Mouse (Mus musculus): ENCODE data around the gene Atp2c1. TPM values are rescaled to one million over a fixed set of nuclear protein-coding genes. Genes with fewer than 3 reads are reported as not detected.

Gene Atp2c1
- polyA plus RNA-seq (2016; fragmentation: Nextera tagmentation; extraction: Ambion mirVana) = 65.1 and 65.8 TPM in 2 replicates

GRCm38 (mm10) chr9:105527219-105527618 lies at the start of gene Atp2c1:
TSS of gene Atp2c1 (minus strand) at chr9:105527319.
- H3K4me3 ChIP-seq = no peak within 1 kb of the TSS
- DNase-seq (ENCODE audit: low spot score) = no peak
- WGBS = 85% methylated on average over 12 of the region's 12 CpGs
- H3K36me3 ChIP-seq = no peaks in the 10 kb centered on the region
- no peaks in the 10 kb centered on the region for H3K9me3 ChIP-seq
- no peaks in the 10 kb centered on the region for H3K27me3 ChIP-seq (ENCODE audit: insufficient read depth, poor library complexity, severe bottlenecking)
- no peak within 1 kb of the TSS for H3K27ac ChIP-seq
- peaks cover 29% of the 10 kb centered on the region for H3K4me1 ChIP-seq

GRCm38 (mm10) chr9:105557452-105557851 lies 30.3 kb upstream of the Atp2c1 start:
- Histone ChIP-seq H3K4me1 (peaks cover 13% of the 10 kb centered on the region), H3K36me3 (no peaks in the 10 kb centered on the region), H3K27ac (no peak overlapping the region), H3K4me3 (no peak overlapping the region), H3K9me3 (no peaks in the 10 kb centered on the region), H3K27me3 (ENCODE audit: insufficient read depth, poor library complexity, severe bottlenecking) (no peaks in the 10 kb centered on the region)
- WGBS = 88% methylated on average over 5 of the region's 5 CpGs
- DNase-seq (ENCODE audit: low spot score) = no peak

- Histone ChIP-seq H3K27me3 (ENCODE audit: insufficient read depth, poor library complexity, severe bottlenecking) (no peaks in the 10 kb centered on the region), H3K9me3 (no peaks in the 10 kb centered on the region), H3K4me1 (peaks cover 19% of the 10 kb centered on the region), H3K4me3 (no peak overlapping the region), H3K36me3 (no peaks in the 10 kb centered on the region), H3K27ac (no peak overlapping the region)
- DNase-seq (ENCODE audit: low spot score) = no peak
- WGBS = 73% methylated on average over 8 of the region's 8 CpGs
Measured at GRCm38 (mm10) chr9:105556141-105556735, 29.1 kb upstream of the Atp2c1 start.

- H3K27ac ChIP-seq = peak overlapping the region; percentile 42; the same call in 1 of the 2 replicates
- H3K4me3 ChIP-seq = peak overlapping the region; percentile 50
- H3K27me3 ChIP-seq (ENCODE audit: insufficient read depth, poor library complexity, severe bottlenecking) = no peaks in the 10 kb centered on the region
- H3K4me1 ChIP-seq = peaks cover 25% of the 10 kb centered on the region
- H3K36me3 ChIP-seq = no peaks in the 10 kb centered on the region
- H3K9me3 ChIP-seq = no peaks in the 10 kb centered on the region
- no peak for DNase-seq (ENCODE audit: low spot score)
- 78% methylated on average over 7 of the region's 7 CpGs for WGBS
Measured at GRCm38 (mm10) chr9:105554439-105554807, 27.3 kb upstream of the Atp2c1 start.

- H3K4me1 ChIP-seq = peaks cover 31% of the 10 kb centered on the region
- no peaks in the 10 kb centered on the region for H3K36me3 ChIP-seq
- H3K27me3 ChIP-seq (ENCODE audit: insufficient read depth, poor library complexity, severe bottlenecking) = no peaks in the 10 kb centered on the region
- no peak for DNase-seq (ENCODE audit: low spot score)
- peak overlapping the region; percentile 42; the same call in 1 of the 2 replicates for H3K27ac ChIP-seq
- H3K9me3 ChIP-seq = no peaks in the 10 kb centered on the region
- 16% methylated on average over 24 of the region's 24 CpGs for WGBS
- H3K4me3 ChIP-seq = peak overlapping the region; percentile 50
Measured at GRCm38 (mm10) chr9:105553629-105554438, 26.7 kb upstream of the Atp2c1 start.

- H3K4me1 ChIP-seq = peaks cover 31% of the 10 kb centered on the region
- no peak for DNase-seq (ENCODE audit: low spot score)
- H3K9me3 ChIP-seq = no peaks in the 10 kb centered on the region
- H3K27me3 ChIP-seq (ENCODE audit: insufficient read depth, poor library complexity, severe bottlenecking) = no peaks in the 10 kb centered on the region
- H3K27ac ChIP-seq = no peak overlapping the region
- no peaks in the 10 kb centered on the region for H3K36me3 ChIP-seq
- H3K4me3 ChIP-seq = no peak overlapping the region
- WGBS = 21% methylated on average over 4 of the region's 4 CpGs
Measured at GRCm38 (mm10) chr9:105551407-105551806, 24.3 kb upstream of the Atp2c1 start.

- no peaks in the 10 kb centered on the region for H3K36me3 ChIP-seq
- no peaks in the 10 kb centered on the region for H3K27me3 ChIP-seq (ENCODE audit: insufficient read depth, poor library complexity, severe bottlenecking)
- no peak overlapping the region for H3K4me3 ChIP-seq
- DNase-seq (ENCODE audit: low spot score) = no peak
- no peaks in the 10 kb centered on the region for H3K9me3 ChIP-seq
- 45% methylated on average over 6 of the region's 6 CpGs for WGBS
- peaks cover 27% of the 10 kb centered on the region for H3K4me1 ChIP-seq
- H3K27ac ChIP-seq = no peak overlapping the region
Measured at GRCm38 (mm10) chr9:105549096-105549495, 22.0 kb upstream of the Atp2c1 start.

- no peaks in the 10 kb centered on the region for H3K36me3 ChIP-seq
- WGBS = 79% methylated on average over 8 of the region's 8 CpGs
- DNase-seq (ENCODE audit: low spot score) = no peak
- no peak overlapping the region for H3K4me3 ChIP-seq
- peaks cover 3% of the 10 kb centered on the region for H3K4me1 ChIP-seq
- H3K9me3 ChIP-seq = no peaks in the 10 kb centered on the region
- H3K27ac ChIP-seq = no peak overlapping the region
- H3K27me3 ChIP-seq (ENCODE audit: insufficient read depth, poor library complexity, severe bottlenecking) = no peaks in the 10 kb centered on the region
Measured at GRCm38 (mm10) chr9:105544013-105544750, 17.1 kb upstream of the Atp2c1 start.

- Histone ChIP-seq H3K27ac (0 out of 2 replicates have a peak overlapping the region, but pooled peaks have one; percentile 36), H3K4me1 (peaks cover 18% of the 10 kb centered on the region)
- WGBS = 37% methylated on average over 8 of the region's 8 CpGs
Measured at GRCm38 (mm10) chr9:105537473-105537872, 10.4 kb upstream of the Atp2c1 start.

GRCm38 (mm10) chr9:105536877-105537276 lies 9.8 kb upstream of the Atp2c1 start:
- Histone ChIP-seq H3K4me1 (peaks cover 18% of the 10 kb centered on the region), H3K27ac (no peak overlapping the region), H3K4me3 (no peak overlapping the region), H3K36me3 (no peaks in the 10 kb centered on the region), H3K27me3 (ENCODE audit: insufficient read depth, poor library complexity, severe bottlenecking) (no peaks in the 10 kb centered on the region), H3K9me3 (no peaks in the 10 kb centered on the region)
- WGBS = 61% methylated on average over 10 of the region's 10 CpGs
- DNase-seq (ENCODE audit: low spot score) = no peak

More at GRCm38 (mm10) chr9:105537473-105537872, 10.4 kb upstream of the Atp2c1 start:
- H3K9me3 ChIP-seq = no peaks in the 10 kb centered on the region
- H3K27me3 ChIP-seq (ENCODE audit: insufficient read depth, poor library complexity, severe bottlenecking) = no peaks in the 10 kb centered on the region
- H3K36me3 ChIP-seq = no peaks in the 10 kb centered on the region
- DNase-seq (ENCODE audit: low spot score) = no peak
- no peak overlapping the region for H3K4me3 ChIP-seq

- H3K4me3 ChIP-seq = no peak overlapping the region
- no peaks in the 10 kb centered on the region for H3K9me3 ChIP-seq
- DNase-seq (ENCODE audit: low spot score) = no peak
- peaks cover 35% of the 10 kb centered on the region for H3K4me1 ChIP-seq
- H3K27ac ChIP-seq = no peak overlapping the region
- WGBS = 45% methylated on average over 4 of the region's 4 CpGs
- no peaks in the 10 kb centered on the region for H3K36me3 ChIP-seq
- H3K27me3 ChIP-seq (ENCODE audit: insufficient read depth, poor library complexity, severe bottlenecking) = no peaks in the 10 kb centered on the region
Measured at GRCm38 (mm10) chr9:105525355-105525754, 1.8 kb downstream of the Atp2c1 start.

- Histone ChIP-seq H3K27me3 (ENCODE audit: insufficient read depth, poor library complexity, severe bottlenecking) (no peaks in the 10 kb centered on the region), H3K4me3 (no peak overlapping the region), H3K36me3 (no peaks in the 10 kb centered on the region), H3K4me1 (peaks cover 38% of the 10 kb centered on the region), H3K9me3 (no peaks in the 10 kb centered on the region), H3K27ac (0 out of 2 replicates have a peak overlapping the region, but pooled peaks have one; percentile 12)
- 63% methylated on average over 2 of the region's 2 CpGs for WGBS
- peak; percentile 66 for DNase-seq (ENCODE audit: low spot score)
Measured at GRCm38 (mm10) chr9:105523038-105523437, 4.1 kb downstream of the Atp2c1 start.

GRCm38 (mm10) chr9:105522063-105522462 lies 5.1 kb downstream of the Atp2c1 start:
- Histone ChIP-seq H3K9me3 (no peaks in the 10 kb centered on the region), H3K27me3 (ENCODE audit: insufficient read depth, poor library complexity, severe bottlenecking) (no peaks in the 10 kb centered on the region), H3K36me3 (no peaks in the 10 kb centered on the region), H3K4me1 (peaks cover 38% of the 10 kb centered on the region), H3K27ac (peak overlapping the region; percentile 71; the same call in 1 of the 2 replicates), H3K4me3 (no peak overlapping the region)
- WGBS = 50% methylated on average over 3 of the region's 3 CpGs
- peak; percentile 54 for DNase-seq (ENCODE audit: low spot score)

Data from heart, embryonic 10.5 days (tissue).